Mouse (Mus musculus) small intestine, adult 2 months (tissue): ENCODE measurements at regions not wholly inside any gene's neighbourhood (a gene's known extent, or its start where the extent isn't known, plus 50 kb on each side); places are given as distances from the start of the nearest gene placed in this dataset.

Source experiments
- CTCF ChIP-seq: fragments of 200-500 bp; IDR thresholded peaks from 2 replicates; pipeline ENCODE4 v1.5.1; 2012; ENCODE audit warnings: low read depth, mild to moderate bottlenecking, control low read depth, inconsistent platforms, low read length, moderate library complexity, mixed read lengths; ENCODE audit not compliant: insufficient replicate concordance, insufficient read length; ENCODE audit errors: extremely low read depth
- POLR2A ChIP-seq: fragments of 200-500 bp; IDR thresholded peaks from 2 replicates; pipeline ENCODE4 v1.6.1; 2012; ENCODE audit warnings: low read depth, mild to moderate bottlenecking, control low read depth, inconsistent platforms, low read length, moderate library complexity

DNA sequence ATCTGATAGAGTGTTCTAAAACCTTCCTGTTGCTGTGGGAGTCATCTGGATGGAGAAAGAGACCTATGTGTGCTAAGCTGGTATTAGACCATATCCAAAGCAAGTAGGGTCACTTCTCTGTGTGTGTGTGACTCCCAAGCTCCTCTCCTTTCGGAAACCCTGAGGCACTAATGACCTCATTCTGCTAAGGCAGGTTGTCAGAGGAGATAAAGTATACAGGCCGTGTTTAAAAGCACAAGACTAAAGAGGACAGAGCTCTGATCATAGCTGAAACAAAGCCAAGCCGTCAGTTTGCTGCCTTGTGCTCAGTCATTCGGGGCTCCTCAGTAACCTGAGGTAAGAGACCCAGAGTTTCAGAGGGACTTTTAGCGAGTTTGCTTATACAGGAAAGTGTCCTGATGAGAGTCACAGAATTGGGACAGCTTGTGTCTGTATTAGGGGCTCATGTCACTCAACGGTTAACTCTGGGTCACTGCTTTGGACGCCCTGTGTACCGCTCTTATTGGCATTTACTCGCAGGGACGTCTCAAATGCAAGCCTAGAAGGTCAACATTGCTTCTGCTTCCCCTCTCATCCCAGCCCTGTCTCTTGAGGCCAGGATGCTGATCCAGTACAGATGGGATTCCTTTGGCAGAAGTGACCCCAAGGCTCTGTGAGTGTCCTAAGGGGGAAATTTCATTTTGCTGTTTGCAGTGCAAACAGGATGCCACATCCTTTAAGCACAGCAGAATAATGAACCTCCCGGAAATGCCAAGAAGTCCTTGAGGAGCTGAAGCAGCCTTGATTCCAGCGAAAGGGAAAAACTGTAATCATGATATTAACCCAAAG, 70.7 kb upstream of the Barx2 start:
- TF ChIP-seq CTCF (no peak), POLR2A (no peak)
